Mouse (Mus musculus) adrenal gland, postnatal 36 days (tissue): ENCODE data around the gene Adgrg5. TPM values are rescaled to one million over a fixed set of nuclear protein-coding genes. Genes with fewer than 3 reads are reported as not detected.

Experiments used
- DNase-seq, 2 experiments: peaks; one replicate each; pipeline ENCODE4 v3.0.0; 2021; ENCODE audit warnings: mixed read lengths in 1 of 2
- long read RNA-seq, 2 experiments: library from polyadenylated mRNA; stranded (forward); transcript quantifications; one replicate each; pipeline ENCODE4 v2.0.0; 2021; ENCODE audit warnings: borderline sequencing depth in 2 of 2
- total RNA-seq, 2 experiments: library from RNA; stranded (reverse); gene quantifications; 2 replicates each; pipeline ENCODE4 v1.2.3; 2021

Adgrg5 gene
- total RNA-seq: 1 to 10 TPM in 1 of 2 experiments, under 1 TPM in 1; 0.33 to 1.3 TPM
- long read RNA-seq, experiment 1: 0 reads
- long read RNA-seq, experiment 2: 0 reads

DNA sequence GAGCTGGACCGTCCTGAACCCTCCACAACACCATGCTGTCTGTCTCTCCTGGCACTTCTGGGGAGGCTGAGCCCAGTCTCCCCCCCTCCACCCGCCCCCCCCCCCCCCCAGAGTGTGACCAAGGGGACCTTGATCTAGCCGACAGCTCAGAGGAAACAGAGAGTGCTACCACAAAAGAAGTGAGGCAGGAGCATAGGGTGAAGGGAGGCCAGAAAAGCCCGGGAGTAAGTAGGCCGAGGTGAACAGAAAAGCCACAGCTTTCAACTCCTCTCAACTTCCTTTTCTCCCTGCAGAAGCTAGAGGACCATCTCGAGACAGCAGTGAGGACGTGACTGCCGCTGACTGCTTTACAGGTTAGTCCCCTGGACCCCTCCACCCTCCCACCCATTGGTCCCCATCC, at the start of gene Adgrg5:
Gene Adgrg5 (plus strand): TSS at position 290 of the 400 bp plus-strand sequence.
- DNase-seq: no peak

DNA sequence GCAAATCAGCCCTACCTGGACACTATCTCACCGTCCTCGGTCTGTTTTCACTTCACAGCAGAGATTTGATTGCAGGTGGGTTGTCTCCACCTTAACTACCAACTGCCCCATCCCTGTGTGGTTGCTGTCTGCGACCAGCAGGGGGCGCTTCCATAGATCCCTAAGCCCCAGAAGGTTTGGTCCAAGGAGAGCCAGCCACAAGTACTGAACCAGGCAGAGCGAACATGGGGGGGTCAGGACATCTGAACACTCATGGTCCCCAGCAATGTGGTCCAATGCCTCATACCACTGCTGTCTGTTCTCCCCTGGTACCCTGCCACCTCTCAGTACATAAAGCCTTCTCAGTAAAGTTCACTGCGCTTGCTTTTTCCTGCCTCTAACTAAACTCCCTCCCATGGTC, 49.1 kb upstream of the Adgrg5 start:
- DNase-seq: peak; percentile 78 to 83

DNA sequence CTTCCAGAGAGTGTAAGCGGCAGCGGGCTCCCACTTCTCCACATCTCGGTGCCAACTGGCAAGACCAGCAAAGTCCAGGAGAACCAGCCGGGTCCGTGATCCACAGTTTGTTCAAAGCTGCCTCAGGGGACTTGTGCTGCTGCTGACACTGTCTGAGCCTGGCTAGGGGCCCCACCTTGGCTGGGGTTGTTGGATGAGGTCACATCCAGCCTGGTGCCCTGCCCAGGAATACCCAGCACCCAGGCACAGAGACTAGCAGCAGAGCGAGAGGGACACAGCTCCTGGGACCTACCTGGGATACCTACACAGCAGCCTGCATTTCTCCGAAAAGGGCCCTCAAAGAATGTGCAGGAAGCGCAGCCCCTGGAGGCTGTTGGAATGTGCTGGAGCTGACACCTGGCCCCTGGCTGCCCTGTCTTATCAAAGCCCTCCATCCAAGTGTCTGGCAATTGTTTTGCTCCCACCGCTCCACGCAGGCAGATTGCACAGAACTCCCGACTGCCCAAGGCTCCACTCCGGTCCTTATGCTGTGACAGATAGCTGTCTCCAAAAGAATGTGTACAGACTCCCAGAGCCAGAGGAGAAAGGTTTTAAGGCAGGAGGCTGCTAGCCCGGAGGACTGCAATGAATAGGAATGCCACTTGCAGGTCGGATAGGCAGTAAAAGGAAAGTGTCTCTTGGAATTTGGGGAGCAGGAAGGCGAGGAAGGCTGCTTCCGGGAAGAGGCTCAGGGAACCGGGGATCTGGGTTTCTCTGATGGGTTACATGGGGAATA, 48.2 kb upstream of the Adgrg5 start:
- no peak for DNase-seq

DNA sequence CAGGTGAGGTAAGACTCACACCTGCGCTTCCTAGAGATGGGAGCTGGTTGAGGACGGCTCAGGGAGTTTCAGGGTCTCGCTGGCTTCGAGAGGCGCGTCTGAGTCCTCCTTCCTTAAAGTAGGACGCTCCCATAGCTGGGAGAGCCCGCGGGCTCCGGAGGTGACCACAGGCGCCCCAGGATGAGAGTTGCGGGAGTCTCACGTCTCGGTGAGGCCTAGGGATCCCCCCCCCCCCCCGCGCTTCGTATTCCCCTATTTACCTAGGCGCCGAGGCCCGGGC, 47.7 kb upstream of the Adgrg5 start:
- DNase-seq: no peak

DNA sequence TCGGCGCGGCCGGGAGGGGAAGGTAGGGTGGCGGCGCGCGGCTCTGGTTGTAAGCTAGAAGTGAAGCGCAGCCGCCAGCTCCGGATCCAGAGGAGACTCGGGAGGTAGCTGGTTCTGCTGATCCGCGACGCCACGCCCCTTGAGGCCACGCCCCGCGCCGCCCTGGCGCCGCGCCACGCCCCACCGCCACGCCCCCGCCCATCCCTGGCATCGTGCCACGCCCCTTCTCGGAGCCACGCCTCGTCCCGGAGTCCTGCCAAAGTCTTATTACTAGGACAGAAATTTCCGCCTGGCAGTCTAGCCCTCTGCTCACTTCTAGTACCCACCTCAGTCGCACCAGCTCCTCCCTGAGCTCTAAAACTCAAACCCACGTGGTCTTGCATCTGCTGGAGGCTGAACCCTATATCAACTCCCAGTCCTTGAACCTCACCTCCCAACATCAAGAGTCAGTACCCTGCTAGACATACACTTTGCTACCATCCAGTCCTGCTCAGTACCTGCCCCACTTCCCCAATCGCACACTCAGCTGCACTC, 47.2 kb upstream of the Adgrg5 start, which contains the start of gene Dok4:
Gene Dok4 (minus strand): TSS at position 134 of the 534 bp plus-strand sequence.
- peak; percentile 94 to 95 for DNase-seq

DNA sequence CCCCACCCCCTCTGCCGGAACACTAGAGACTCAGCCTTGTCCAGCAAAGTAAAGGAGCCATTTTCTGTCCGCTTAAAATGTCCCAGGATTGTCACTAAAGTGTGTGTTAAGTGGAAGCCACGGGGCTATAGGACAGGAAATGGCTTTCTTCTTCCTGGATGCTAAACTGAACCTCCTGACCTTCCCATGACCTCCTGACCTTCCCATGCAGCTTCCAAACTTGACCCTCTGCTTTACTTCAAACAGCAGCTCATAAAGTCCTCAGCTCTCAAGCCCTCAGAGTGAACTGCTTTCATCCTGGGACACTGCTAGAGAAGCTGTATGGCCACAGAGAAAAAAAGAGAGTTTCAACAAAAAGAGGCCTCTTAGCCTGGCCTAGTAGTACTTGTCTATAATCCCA, 46.7 kb upstream of the Adgrg5 start:
- DNase-seq: no peak

DNA sequence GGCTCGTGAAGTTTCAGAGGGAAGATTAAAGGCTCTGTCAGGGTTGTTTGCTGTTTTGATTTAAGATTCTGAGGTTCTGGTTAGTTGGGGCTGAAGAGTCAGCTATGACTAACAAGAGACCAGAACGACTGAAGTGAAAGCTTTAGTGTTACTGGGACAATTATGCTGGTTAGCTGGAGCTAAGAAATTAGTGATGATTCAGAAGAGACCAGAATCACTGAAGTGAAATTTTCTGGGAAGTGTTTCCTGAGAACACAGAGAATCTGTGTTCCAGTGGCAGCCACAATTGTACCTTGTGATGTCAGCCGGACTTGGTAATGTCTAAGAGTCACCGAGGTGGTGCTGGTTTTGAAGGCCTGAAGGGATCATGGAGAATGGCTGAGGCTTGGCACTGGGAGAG, 42.8 kb upstream of the Adgrg5 start:
- no peak for DNase-seq

DNA sequence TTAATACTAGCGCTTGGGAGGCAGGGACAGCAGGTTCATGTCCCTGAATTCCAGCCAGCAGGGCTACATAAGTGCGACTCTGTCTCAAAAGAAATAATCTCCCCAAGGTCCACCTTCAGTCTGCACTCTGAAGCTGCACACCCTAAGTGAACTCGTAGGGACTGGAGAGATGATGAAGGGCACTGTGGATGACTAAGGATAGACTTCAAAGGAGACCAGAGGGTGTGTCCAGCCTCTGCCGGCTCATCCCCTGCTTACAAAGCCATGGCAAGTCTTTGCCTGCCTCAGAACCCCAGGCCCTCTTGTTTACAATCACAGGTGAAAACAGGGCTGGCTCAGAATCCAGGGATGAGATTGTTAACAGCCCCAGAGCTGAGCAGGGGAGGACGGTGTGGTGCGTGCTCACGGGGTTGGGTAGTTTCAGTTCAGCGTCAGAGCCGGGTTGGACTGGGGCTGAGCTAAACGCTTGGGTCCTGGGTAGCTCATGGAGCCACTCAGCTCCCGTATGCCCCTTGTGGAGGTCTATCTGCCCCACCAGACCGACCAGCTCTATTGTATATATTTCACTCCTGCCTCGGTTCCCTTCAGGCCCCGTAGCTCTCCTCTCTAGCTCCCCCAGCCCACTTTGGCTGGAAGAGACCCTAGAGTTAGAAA, 35.0 kb upstream of the Adgrg5 start:
- DNase-seq: peak; percentile 47 to 56

DNA sequence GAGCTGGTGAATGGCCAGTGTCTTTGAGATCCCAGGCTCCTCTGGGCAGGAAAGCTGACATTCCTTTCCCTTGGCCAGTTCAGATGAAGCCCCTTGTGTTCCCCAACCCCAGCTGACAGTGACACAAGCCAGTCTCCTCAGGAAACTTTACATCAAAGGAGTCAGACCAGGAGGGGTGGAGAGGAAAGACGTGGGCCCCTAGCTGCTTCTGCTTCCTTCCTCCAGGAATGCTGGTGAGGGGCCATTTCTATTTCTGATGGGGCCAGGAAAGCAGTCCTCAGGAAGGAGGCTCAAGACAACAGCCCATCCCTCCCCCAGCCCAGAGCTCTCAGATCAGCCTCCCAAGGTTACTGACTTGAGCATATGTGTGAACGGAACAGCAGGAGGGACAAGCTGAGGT, 30.6 kb upstream of the Adgrg5 start:
- DNase-seq: no peak

DNA sequence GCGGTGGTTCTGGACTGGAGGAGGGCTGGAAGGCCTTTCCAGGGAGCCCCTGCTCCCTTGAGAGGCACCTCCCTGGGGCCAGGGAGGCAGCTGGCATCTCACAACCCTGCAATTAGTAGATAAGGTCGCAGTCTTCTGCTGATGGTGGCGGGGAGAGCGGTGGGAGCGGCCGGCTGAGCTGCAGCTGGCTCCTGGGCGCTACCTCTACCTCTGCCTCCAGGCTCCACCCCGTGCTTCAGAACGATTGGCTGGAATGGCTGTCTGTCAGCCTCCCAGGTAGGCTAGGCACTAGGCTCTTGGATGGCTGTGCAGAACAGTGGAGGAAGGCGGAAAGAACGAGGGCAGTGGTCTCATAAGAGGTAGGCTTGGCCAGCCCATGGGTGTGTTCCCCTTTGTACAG, 24.2 kb upstream of the Adgrg5 start:
- no peak for DNase-seq

DNA sequence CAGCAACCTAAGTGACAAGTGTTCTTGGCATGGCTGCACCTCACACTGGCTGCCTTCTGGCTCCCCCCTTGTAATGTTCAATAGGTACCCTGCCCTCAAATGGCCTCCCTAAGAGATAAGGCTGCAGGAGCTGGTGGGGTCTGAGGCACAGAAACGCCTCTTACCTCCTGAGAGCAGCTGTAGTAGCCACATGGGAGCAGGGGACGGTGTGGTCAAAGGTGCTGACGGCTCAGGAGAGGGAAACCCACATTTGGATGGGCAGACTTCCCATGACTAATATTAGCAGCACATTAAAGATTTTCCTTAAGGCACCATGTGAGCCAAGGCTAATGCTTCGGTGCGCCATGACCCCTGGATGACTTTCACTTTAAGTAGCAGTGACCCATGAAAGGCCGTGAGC, 22.9 kb upstream of the Adgrg5 start:
- no peak for DNase-seq

DNA sequence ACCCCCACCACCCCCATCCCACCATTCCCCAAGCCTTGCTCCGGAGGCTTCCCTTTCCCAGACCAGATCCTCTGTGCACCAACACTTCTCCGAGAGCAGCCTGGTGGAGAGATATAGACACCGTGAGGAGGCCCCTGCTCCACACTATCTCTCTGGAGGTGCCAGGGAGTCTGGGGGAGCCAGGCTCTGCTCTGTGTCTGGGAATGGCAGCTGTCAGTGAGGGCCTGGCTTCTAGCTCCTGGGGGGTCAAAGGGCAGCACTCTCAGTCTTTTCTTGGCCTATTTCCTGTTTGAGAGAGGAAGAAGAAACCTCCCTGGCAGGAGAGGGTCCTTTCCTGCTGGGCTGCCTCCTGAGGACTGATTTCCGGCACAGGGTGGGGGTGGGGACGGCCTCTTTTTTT, 22.5 kb upstream of the Adgrg5 start:
- DNase-seq: no peak

DNA sequence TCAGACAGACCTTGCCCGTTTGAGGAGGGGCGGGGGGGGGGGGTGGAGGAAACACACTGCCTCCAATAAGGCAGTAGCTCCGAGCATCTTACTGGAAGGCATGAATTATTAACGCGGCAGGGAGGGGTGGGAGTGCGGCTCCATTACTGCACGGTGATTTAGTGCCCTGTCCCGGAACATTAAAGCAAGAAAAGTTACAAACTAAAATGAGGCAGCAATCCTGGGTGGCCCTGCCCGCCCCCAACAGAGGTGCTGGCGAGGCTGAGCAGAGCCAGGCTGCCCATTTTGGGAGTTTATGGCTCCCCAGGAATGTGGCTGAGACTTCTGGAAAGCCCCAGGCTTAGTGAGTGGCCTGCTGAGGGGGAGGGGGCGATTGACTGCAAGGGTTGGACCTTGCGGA, 19.8 kb upstream of the Adgrg5 start:
- DNase-seq: no peak

DNA sequence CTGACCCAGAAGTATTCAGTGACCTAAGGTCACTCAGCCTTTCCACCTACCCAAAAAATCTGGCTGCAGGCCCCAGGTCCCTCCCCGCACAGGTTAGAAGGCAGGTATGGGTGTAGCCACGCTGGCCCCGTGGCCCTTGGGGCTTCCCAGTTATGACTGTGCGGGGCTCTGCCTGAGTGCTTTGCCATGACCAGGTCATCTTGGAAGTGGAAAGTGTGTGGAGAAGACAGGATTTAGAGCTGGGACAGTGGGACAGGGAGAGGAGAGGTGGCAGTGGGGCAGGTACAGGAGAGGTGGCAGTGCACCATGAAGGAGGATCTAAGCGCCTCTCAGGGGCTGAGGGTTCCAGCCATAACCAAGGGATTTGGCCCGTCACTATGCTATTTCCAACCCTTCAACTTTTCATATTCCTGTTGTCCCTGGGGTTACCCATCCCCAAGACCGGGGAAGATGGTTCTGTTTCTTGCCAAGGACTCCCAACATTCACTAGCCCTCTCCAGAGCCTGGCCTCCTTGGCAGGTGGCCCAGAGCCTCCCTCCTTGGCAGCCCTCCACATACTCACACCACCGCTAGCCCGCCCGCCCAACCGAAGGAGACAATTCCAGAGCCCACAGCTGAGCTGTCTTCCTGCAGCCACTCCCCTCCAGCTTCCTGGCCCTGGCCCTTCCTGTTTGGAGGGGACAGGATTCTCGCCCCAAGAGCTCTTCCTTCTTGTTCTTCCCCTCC, 18.9 kb upstream of the Adgrg5 start:
- peak; percentile 88 to 90 for DNase-seq

DNA sequence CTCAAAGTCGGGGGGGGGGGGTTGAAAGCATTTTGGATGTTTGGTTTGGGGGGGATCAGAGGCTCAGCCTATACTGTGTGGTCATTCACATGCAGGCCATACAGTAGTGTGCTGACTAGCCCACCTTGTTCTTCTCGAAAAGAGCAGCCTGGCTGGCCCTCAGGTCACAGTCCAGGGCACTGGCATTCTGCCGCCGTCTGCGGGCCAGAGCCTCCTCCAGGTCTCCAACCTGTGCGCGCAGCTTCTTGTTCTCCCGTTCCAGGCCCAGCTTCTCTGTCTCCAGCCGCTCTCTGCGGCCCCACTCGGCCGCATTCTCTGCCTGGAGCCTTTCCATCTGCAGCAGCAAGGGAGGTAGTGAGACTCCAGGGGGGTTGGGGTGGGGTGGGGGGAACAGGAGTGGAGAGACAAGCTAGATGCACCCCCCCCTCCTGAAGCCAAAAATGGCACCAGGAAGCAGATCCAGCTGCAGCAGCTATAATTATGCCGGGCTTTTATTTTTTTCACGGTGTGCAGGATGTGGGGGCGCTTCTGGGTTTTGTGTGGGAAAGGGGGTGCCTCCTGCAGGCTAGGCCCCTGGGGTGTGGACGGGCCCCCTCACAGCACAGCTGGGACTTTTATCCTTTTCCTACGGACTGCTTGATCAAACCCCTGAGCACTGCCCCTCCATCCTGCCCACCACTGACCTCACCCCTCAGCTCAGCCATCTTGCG, 15.7 kb upstream of the Adgrg5 start:
- peak in 1 of 2 experiments; percentile 40 for DNase-seq

DNA sequence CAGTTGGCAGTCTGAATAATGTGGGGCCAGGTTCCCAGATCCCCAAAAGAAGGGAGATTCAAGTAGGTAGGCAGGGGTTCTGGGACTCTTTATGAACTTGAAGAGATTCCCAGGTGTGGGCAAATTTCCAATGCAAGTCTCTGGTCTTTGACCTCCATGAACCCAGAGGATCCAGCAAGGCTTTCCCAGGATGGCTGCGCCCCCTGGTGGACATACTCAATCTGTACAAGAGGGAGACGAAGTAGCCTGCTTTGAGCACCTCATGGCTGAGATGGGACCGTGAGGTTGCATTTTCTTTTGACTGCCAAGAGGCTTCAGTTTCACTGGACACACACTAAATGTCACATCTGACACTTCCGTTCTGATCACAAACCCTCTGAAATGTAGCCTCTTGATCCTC, 14.6 kb upstream of the Adgrg5 start:
- DNase-seq: peak; percentile 89 to 92

DNA sequence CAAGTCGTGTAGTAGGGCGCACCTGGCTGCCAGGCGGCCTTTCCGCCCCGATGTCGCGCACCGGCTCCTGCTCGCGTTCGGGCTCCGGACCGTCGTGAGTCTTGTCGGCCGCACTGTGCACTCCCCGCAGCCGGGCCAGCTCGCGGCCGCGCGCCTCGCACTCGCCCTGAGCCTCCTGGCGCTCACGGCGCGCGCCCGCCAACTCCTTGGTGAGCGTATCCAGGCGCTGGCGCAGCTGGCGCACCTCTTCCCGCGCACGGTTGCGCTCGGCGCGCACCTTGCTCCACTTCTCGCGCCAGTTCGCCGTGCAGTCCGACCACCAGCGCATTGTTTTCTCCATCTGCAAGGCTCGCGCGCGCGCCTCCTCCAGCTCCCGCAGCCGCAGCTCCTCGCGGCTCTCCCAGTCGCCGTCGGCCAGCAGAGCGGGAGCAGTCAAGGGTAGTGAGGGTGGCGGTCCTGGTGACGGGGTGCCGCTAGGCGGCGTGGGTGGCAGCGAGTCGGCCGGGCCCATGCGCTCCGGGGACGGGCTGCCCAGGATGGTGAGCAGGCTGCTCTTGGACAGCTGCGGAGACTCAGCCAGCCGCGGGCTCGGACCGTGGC, 10.3 kb upstream of the Adgrg5 start:
- DNase-seq: peak; percentile 85 to 90

DNA sequence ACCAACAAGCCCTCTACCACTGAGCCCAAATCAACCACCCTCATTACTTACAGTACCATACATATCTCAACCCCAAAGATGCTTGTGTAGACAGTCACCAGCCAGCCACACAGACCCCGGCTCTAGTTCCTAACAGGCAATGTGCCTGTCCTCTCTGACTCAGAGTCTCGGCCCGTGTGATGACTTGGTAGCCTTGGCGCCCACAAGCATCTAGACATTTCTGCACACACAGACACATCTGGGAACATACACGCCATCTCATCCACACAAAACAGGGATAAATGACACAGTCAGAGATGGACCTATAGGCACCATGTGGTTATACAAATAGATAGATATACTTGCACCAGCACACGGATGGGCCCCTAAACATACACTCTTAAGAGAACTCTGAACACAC, 9.2 kb upstream of the Adgrg5 start:
- DNase-seq: no peak

DNA sequence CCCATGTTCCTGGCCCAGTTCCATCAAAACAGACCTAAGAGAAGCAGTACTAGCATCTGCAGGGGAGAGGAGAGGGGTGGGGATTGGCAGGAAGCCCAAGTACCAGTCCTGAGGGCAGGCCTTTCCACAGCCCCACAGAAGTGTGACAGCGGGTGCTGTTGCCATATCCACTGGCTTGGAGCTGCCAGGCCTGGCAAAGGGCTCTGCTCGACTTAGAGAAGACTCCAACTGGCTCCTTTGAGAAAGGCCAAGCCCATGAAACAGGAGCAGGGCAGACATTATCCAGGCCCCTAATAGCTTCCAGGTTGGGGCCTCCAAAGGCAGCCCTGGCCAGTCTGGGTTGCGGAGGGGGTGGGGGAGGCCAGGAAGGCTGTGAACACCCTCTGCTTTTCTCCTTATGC, 8.8 kb upstream of the Adgrg5 start:
- DNase-seq: no peak

DNA sequence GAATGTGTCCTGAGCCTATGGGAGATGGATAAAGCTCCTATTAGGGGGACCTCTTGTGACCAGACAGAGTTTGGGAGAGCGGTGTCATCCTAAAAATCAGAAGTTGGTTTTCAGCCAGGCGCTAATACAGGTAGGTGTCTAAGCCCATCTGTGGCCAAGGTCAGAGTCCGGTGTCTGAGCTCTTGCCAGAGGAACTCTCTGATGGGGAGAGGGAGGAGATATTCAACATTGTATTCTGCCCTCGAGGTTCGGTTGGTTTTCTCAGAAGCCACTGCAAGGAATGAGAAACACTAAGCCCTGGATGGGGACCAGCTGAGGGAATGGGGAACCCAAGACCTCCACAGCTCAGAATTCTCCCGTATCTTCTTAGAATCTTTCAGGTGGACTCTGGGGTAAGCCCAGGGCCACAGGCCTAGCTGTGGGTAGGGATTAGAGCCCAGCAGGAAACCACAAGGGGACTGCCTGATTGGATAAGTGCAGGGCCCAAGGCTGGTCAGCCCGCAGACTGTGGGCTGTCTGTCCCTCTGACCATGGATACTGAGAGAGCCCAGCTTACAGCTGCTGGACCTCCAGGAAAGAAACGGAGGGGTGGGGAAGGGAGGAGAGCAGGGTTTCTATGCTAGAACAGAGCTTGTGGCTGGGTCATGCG, 7.1 kb upstream of the Adgrg5 start:
- no peak for DNase-seq

DNA sequence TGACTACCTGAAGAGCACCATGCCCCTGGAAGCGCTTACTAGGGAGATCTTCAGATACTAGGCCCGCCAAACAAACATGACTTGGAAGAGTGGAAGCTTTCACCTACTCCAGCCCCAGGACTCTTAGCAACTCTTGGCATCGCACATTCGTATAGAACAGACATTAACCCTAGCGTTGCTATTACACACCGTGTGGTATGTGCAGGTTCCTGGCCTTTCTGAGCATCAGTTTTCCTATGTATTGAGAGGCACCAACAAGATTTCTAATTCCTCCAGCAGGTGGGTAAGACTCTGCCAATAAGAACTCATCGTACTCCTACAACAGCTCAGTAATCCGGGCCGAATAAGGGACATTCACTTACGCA, 6.6 kb upstream of the Adgrg5 start:
- no peak for DNase-seq
